Mouse (Mus musculus): ENCODE measurements around the gene Ppfia4.
"Not testable (repeated sequence)": the region's sequence is repeated elsewhere in the genome, so short reads cannot be mapped to it uniquely, and the experiment has no call there.

Gene Ppfia4

DNA sequence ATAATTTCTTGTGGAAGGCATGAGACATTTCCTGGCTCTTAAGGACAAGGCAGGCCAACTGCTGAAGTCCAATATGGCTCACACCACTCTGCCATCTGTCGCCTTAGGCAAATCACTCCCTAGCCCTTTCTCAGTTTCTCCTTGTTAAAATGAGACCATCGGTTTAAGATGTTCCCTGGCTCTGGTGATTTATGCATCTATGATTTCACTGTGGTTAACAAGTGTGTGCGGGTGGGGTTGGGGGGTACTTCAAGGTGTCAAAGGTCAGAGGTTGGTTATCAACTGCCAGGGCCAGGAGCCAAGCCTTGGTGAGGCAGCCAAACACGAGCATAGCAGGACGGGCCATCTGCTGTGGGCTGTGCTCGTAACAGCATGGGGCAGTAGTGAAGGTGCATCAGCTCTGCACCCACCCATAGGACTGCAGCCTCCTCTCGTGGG, 58.2 kb downstream of the Ppfia4 start:
- DNase-seq (ENCODE audit: low read depth, low spot score), result no peak

GRCm38 (mm10) chr1:134273493-134274395, 59.0 kb downstream of the Ppfia4 start:
- DNase-seq (ENCODE audit: low read depth, low spot score), result no peak

DNA sequence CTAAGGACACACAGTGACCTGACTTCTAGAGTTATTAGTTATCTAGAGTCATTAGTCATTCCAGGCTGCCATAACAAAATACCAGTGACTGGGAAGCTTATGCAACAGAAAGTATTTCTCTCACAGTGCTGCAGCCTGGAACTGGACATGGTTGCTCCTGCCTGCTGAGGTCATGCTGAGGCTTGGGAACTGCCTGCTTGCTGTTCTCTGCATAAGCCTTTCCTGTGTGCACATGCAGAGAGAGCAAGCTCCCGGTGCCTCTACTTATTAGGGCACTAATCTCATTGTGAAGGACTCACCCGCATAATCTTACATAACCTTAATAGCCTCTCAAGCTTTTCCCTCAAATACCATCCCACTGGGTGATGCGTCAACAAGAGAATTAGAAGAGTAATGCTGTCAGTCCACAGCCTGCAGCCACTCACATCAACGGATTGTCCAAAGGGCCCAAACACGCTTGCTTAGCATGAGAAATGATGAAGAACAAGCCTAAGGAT, 59.9 kb downstream of the Ppfia4 start:
- no peak for DNase-seq (ENCODE audit: low read depth, low spot score)

- DNase-seq (ENCODE audit: low read depth, low spot score), result no peak
Observed at GRCm38 (mm10) chr1:134270026-134270425, 62.7 kb downstream of the Ppfia4 start.

- DNase-seq (ENCODE audit: low read depth, low spot score), result no peak
Observed at GRCm38 (mm10) chr1:134265797-134266196, 66.9 kb downstream of the Ppfia4 start.

- no peak for DNase-seq (ENCODE audit: low read depth, low spot score)
Observed at GRCm38 (mm10) chr1:134264341-134264740, 68.4 kb downstream of the Ppfia4 start.

DNA sequence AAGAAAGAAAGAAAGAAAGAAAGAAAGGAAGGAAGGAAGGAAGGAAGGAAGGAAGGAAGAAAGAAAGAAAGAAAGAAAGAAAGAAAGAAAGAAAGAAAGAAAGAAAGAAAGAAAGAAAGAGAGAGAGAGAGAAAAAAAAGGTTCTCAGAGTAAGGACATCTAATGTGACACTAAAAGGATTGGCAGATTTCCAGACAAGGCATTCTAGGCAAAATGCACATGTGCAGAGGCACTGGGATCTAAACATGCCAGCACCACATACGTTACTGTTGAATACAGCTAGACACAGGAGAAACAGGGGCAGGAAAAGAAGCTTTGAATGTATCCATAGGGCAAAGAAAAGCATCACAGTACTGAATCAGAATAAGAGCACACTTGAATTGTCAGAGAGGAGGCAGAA, 83.0 kb downstream of the Ppfia4 start:
- DNase-seq (ENCODE audit: low read depth, low spot score), result not testable (repeated sequence)

Measured in CD4-positive, CD25-positive, alpha-beta regulatory T cell, adult 2 months (primary cell).